Mouse (Mus musculus): Measurements from ENCODE around the gene Slc4a11. TPM values are rescaled to one million over a fixed set of nuclear protein-coding genes. Genes with fewer than 3 reads are reported as not detected.

Slc4a11 gene
- polyA plus RNA-seq (2012; rRNA removed; ENCODE audit: low replicate concordance): 0.91 and 1.4 TPM in 2 replicates

GRCm38 (mm10) chr2:130697153-130697810 lies at the start of gene Slc4a11:
Gene Slc4a11 (minus strand): TSS chr2:130697519.

GRCm38 (mm10) chr2:130667559-130667958 lies 29.8 kb downstream of the Slc4a11 start, which contains the start of gene Itpa:
Gene Itpa (plus strand): TSS chr2:130667610.

GRCm38 (mm10) chr2:130664102-130664701 lies 33.1 kb downstream of the Slc4a11 start, which contains the start of gene Ddrgk1:
Gene Ddrgk1 (minus strand): TSS chr2:130664659.

GRCm38 (mm10) chr2:130642684-130643369 lies 54.5 kb downstream of the Slc4a11 start, which contains the start of gene Lzts3:
Gene Lzts3 (minus strand): TSS chr2:130642803.

Other genes with a start within 250 kb of the Slc4a11 start
- 12.7 and 22.3 TPM in 2 replicates for gene Ptpra, start 247.2 kb downstream of the Slc4a11 start, polyA plus RNA-seq (2012; rRNA removed; ENCODE audit: low replicate concordance)
- gene Mrps26, start 133.8 kb downstream of the Slc4a11 start, polyA plus RNA-seq (2012; rRNA removed; ENCODE audit: low replicate concordance): 85.0 and 146 TPM in 2 replicates
- not detected in 2 replicates for gene Oxt, start 121.3 kb downstream of the Slc4a11 start, polyA plus RNA-seq (2012; rRNA removed; ENCODE audit: low replicate concordance)
- 0.26 TPM in 1 of 2 replicates, not detected in the other for gene Avp, start 115.0 kb downstream of the Slc4a11 start, polyA plus RNA-seq (2012; rRNA removed; ENCODE audit: low replicate concordance)
- gene Fastkd5, start 67.5 kb downstream of the Slc4a11 start, polyA plus RNA-seq (2012; rRNA removed; ENCODE audit: low replicate concordance): 0.23 and 0.46 TPM in 2 replicates
- gene Ubox5, start 67.5 kb downstream of the Slc4a11 start, polyA plus RNA-seq (2012; rRNA removed; ENCODE audit: low replicate concordance): 3.7 and 4.6 TPM in 2 replicates
- gene Lzts3, start 54.7 kb downstream of the Slc4a11 start, polyA plus RNA-seq (2012; rRNA removed; ENCODE audit: low replicate concordance): 48.2 and 56.0 TPM in 2 replicates
- 82.1 and 106 TPM in 2 replicates for gene Ddrgk1, start 32.9 kb downstream of the Slc4a11 start, polyA plus RNA-seq (2012; rRNA removed; ENCODE audit: low replicate concordance)
- gene Itpa, start 29.9 kb downstream of the Slc4a11 start, polyA plus RNA-seq (2012; rRNA removed; ENCODE audit: low replicate concordance): 20.8 and 23.9 TPM in 2 replicates
- 6.6 and 25.8 TPM in 2 replicates for gene 4930402H24Rik, start 208.9 kb upstream of the Slc4a11 start, polyA plus RNA-seq (2012; rRNA removed; ENCODE audit: low replicate concordance)
- gene Atrn, start 209.0 kb upstream of the Slc4a11 start, polyA plus RNA-seq (2012; rRNA removed; ENCODE audit: low replicate concordance): 3.6 and 8.1 TPM in 2 replicates

All from duodenum, adult 2 months (tissue).